Mouse (Mus musculus) left cerebral cortex, postnatal 4 days (tissue): ENCODE measurements at regions not wholly inside any gene's neighbourhood (a gene's known extent, or its start where the extent isn't known, plus 50 kb on each side); places are given as distances from the start of the nearest gene placed in this dataset.
A peak's percentile ranks its signal among the peaks of the same experiment; 100 is the strongest.

Source experiments
- DNase-seq: peaks from one replicate; pipeline ENCODE4 v3.0.0-alpha.2; 2022
- intact Hi-C: fragments of 180-260 bp; cut with DNase I; formaldehyde crosslinking; loops from one replicate; pipeline ENCODE4 v1.15.1; 2025

- intact Hi-C loops, result no loop called here
- no peak for DNase-seq
These were observed 170.2 kb downstream of the Adck1 start for GRCm38 (mm10) chr12:88530450-88531143.

GRCm38 (mm10) chr12:88532261-88532973 is 172.1 kb downstream of the Adck1 start:
- intact Hi-C loops, result no loop called here
- no peak for DNase-seq

- no peak for DNase-seq
- intact Hi-C loops, result no loop called here
These were observed 170.8 kb upstream of the Nrxn3 start for GRCm38 (mm10) chr12:88551856-88552255.

GRCm38 (mm10) chr12:88555475-88555874 is 167.2 kb upstream of the Nrxn3 start:
- no peak for DNase-seq
- intact Hi-C loops, result no loop called here

- no peak for DNase-seq
- intact Hi-C loops, result no loop called here
These were observed 164.6 kb upstream of the Nrxn3 start for GRCm38 (mm10) chr12:88558036-88558435.

- intact Hi-C loops, result no loop called here
- peak; percentile 13 for DNase-seq
These were observed 142.7 kb upstream of the Nrxn3 start for GRCm38 (mm10) chr12:88579974-88580373.

GRCm38 (mm10) chr12:88605939-88606338 is 116.7 kb upstream of the Nrxn3 start:
- intact Hi-C loops, result no loop called here
- DNase-seq, result no peak

- DNase-seq, result no peak
- intact Hi-C loops, result no loop called here
These were observed 102.6 kb upstream of the Nrxn3 start for GRCm38 (mm10) chr12:88620084-88620483.

GRCm38 (mm10) chr12:88644281-88644680 is 78.4 kb upstream of the Nrxn3 start:
- intact Hi-C loops, result no loop called here

GRCm38 (mm10) chr12:88652001-88652719 is 70.5 kb upstream of the Nrxn3 start:
- intact Hi-C loops, result no loop called here
- DNase-seq, result no peak

More at GRCm38 (mm10) chr12:88644281-88644680, 78.4 kb upstream of the Nrxn3 start:
- DNase-seq, result no peak
